Mouse (Mus musculus): ENCODE measurements around the gene Golga2.

The Golga2 gene

GRCm38 (mm10) chr2:32287334-32287840 lies at the start of gene Golga2:
Golga2 (plus strand) TSS chr2:32287384.
- no peak for DNase-seq (ENCODE audit: low spot score)

DNA sequence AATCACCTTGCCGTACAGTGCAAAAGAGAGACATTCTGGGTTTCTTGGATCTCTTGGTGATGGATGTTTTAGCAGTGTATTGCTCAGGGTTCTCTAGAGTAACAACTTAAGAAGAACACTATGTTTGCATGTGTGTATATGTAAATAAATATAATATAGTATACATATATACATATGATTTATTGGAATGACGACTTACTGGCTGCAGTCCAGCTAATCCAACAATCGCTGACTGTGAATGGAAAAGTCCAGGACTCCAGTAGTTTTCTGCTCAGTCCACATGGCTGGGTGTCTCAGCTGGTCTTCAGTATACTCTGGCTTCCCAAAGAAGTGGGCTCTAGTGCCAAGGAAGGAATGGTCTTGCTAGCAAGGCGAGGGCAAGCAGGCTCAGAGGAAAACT lies 49.6 kb upstream of the Golga2 start:
- no peak for DNase-seq (ENCODE audit: low spot score)

DNA sequence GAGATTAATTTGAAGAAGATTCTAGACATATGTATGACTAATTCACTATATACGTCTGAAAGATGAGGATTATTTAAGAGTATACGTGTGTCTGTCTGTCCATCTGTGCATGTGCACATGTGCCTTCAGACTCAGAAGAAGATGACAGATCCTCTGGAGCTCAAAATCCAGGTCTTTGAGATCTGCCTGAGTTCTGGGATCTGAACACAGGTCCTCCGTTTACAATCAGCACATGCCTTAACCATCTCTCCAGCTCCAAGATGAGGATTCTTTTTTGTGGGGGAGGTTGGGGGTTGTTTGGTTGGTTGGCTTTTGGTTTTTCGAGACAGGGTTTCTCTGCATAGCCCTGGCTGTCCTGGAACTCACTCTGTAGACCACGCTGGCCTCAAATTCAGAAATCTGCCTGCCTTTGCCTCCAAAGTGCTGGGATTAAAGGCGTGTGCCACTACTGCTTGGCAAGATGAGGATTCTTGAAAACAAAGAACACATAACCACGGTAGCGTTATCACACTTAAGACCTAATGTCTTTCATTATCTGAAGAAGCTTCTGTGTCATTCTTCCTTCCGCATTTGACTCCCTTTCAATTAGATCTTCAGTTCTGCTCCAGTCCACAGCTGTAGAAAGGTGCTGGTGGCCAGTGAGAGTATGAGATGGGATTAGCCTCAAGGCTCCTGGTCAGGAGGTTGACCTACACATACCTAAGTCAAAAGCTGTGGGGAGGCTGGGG lies 48.3 kb upstream of the Golga2 start:
- no peak for DNase-seq (ENCODE audit: low spot score)

GRCm38 (mm10) chr2:32240591-32240990 lies 46.6 kb upstream of the Golga2 start:
- DNase-seq (ENCODE audit: low spot score): no peak

DNA sequence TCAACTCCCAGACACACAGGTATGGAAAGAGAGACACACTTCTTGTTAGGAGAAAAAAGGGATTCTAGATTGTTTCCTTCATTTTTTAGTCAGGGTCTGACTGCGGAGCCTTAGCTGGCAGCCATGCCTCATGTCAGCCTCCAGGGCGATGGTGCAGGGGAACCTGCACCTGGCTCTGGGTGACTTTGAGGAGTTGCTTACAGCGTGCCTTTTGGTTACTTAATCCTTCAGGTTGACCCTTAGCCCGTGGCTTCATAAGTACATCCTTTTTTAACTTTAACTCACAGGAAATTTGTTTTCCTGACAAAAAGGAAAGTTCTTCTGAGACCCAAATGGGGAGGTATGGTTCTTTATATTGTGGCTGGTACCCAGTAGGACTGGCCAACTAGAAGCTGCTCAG lies 44.2 kb upstream of the Golga2 start:
- no peak for DNase-seq (ENCODE audit: low spot score)

DNA sequence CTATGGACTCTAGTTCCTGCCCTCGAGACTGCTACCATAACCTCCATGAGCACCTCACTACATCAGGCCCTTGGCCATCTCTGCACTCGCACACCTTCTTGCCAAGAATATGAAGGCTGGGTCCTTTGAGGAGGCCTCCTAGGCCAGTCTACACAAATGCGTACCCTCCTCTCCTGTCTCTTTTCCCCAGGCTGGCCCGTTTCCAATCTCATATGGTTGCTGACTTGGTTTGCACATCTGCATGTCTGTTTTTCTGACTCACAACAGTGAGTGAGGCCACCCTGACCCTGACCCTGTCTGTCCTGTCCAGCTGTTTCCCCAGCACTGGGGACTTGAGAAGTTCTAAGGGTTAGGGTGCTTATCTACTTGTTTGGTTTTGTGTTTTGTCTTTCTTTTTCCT lies 40.4 kb upstream of the Golga2 start:
- no peak for DNase-seq (ENCODE audit: low spot score)

GRCm38 (mm10) chr2:32248377-32249361 lies 38.5 kb upstream of the Golga2 start:
- no peak for DNase-seq (ENCODE audit: low spot score)

- no peak for DNase-seq (ENCODE audit: low spot score)
Observed at GRCm38 (mm10) chr2:32251791-32252527, 35.2 kb upstream of the Golga2 start.

- DNase-seq (ENCODE audit: low spot score): no peak
Observed at GRCm38 (mm10) chr2:32252658-32253057, 34.5 kb upstream of the Golga2 start.

DNA sequence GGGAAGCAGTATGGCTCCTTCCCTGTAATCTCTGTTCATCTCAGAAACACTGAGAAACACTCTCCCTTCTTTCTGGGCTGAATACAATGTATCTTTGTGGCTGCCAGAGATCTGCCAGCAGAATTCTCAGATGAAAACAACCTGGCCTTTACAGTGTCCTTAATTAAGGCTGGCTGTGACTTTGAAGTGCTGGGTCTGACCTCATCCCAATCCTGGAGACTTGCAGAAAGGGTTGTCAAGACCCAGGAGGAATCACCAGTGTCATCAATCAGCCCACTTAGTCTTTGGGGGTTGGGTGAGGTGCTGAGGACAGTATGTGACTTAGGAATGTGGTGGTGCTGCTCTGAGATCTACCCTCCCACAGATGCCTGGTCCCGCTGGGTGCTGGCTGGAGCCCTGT lies 33.8 kb upstream of the Golga2 start:
- DNase-seq (ENCODE audit: low spot score): no peak

DNA sequence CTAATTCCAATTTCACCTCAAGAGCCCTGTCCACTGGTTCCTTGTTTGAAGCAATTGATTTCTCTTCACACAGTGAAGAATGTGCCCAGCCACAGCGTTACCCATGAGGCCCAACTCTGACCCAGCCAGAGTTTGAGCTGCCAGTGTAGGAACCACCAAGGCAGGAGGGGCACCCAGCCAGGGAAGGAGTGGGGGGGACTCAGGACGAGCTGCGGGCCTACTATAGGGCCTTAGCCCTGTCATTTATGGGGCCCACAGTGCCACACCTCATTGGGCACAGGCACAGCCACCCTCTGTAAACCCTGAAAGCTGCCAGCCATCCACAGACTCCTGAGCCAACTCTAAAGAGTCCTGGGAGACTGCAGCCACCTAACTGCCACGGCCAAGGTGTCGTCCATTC lies 32.6 kb upstream of the Golga2 start:
- DNase-seq (ENCODE audit: low spot score): no peak

GRCm38 (mm10) chr2:32256273-32256672 lies 30.9 kb upstream of the Golga2 start:
- no peak for DNase-seq (ENCODE audit: low spot score)

DNA sequence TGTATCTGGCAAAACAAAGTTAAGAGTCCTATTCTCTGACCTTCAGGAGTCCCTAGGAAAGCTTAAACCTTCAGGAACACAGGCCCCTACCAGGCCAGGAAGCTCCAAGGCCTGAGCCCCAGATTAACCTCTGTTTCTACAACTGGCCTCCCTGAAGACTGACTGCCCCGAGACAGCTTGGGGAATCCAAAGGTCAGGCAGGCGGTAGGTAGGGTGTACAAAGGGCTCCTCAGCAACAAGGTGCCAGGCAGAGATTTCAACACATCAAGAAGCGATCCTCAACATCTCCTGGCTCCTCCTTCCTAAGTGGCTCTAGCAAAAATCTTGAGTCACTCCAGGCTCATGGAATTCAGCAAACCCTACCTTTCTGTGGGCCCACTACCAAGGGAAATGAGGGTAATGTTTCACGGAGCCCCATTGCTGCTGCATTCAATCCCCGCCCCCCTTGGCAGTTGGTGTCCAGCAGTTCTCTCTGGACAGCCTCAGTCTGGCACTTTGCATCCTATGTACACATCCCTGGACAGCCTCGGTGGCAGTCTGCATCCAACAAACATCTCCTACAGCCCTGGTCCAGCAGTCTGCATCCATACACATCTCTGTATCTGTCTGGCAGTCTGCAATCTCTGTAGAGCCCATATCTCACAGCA lies 28.2 kb upstream of the Golga2 start:
- no peak for DNase-seq (ENCODE audit: low spot score)

GRCm38 (mm10) chr2:32259657-32260417 lies 27.3 kb upstream of the Golga2 start, which contains the start of gene Uck1:
Uck1 (minus strand) TSS chr2:32260159.
- peak; percentile 77 for DNase-seq (ENCODE audit: low spot score)

GRCm38 (mm10) chr2:32260635-32261034 lies 26.5 kb upstream of the Golga2 start:
- no peak for DNase-seq (ENCODE audit: low spot score)

GRCm38 (mm10) chr2:32275823-32276222 lies 11.4 kb upstream of the Golga2 start:
- DNase-seq (ENCODE audit: low spot score): no peak

DNA sequence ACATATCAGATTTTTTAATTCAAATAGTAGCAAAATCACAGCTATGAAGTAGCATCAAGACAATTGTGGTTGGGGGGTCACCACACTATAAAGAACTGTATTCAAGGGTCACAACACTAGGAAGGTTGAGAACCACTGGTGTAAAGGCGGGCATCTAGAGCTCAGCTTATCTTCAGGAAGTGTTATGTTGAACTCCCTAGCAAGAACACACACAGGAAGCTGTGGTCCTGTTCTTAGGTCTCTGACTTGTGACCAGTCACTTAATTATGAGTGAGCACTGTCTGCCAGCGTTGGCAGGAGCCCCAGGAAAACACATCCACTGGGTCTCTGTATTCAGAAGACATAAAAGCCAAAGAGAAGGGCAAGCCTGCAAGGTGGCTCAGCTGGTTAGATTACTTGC lies 4.9 kb upstream of the Golga2 start:
- DNase-seq (ENCODE audit: low spot score): no peak

DNA sequence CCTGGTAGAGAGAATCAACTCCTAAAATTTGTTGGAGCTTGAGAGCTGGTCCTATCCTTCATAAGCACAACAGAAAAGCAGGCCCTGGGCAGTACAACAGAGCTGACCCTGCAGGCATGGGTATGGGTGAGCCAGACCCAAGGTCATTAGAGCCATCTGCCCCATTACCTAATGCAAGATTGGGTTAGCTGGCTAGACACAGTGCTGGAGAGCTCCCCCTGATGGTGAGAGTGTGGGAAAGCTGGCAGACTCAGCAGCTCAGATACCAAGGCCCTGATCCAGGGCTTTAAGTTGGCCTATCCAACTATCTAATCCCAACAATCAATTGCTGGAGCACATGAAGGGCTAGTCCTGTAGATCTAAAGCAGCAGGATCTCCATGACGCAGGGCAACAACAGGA lies 4.5 kb upstream of the Golga2 start:
- DNase-seq (ENCODE audit: low spot score): peak; percentile 38

- DNase-seq (ENCODE audit: low spot score): no peak
Observed at GRCm38 (mm10) chr2:32283986-32284385, 3.2 kb upstream of the Golga2 start.

- peak; percentile 96 for DNase-seq (ENCODE audit: low spot score)
Observed at GRCm38 (mm10) chr2:32287923-32288367, 761 bp downstream of the Golga2 start, which contains the start of gene Swi5. Swi5 (minus strand) TSS chr2:32288075.
